ENCODE assay signal across 25 mouse cellular contexts in genomic region chr10:13596866-13597265, GRCm38 (mm10). TPM values are rescaled to one million over a fixed set of nuclear protein-coding genes. Genes with fewer than 3 reads are reported as not detected.
DNase-seq lines count a peak whose midpoint lies in the region; ATAC-seq lines count a peak whose summit lies in the region.
"Had no signal": no experiment of that assay in that cellular context is flagged by ENCODE, and none has a peak within 500 bp of the region (broad histone marks: within the 10 kb centered on the region; RNA-seq: fewer than 3 reads in every experiment).

No protein-coding gene starts in this region.

- WGBS in kidney, embryonic 15.5 days = 43% methylated on average over 9 of the region's 9 CpGs

- ATAC-seq in frontal cortex, adult (ENCODE audit: low TSS enrichment) = peak; percentile 38; the same call in 1 of the 2 replicates
- ATAC-seq in kidney, embryonic 15.5 days (replicated peaks; ENCODE audit: low FRiP score) = no peak; the same call in 1 of the 2 replicates
- ATAC-seq in megakaryocyte, adult 5-6 weeks (ENCODE audit: poor library complexity, severe bottlenecking) = no peak
- ATAC-seq: activated CD4-positive, CD25-positive, alpha-beta regulatory T cell, adult 4 months; forebrain, embryonic 14.5 days; inflammation-experienced regulatory T-cells, adult 6 months had no signal

- H3K9ac ChIP-seq in kidney, embryonic 15.5 days = no peak overlapping the region
- H3K9ac ChIP-seq: embryonic facial prominence, embryonic 12.5 days; embryonic facial prominence, embryonic 15.5 days; forebrain, postnatal 0 days; heart, embryonic 13.5 days; hindbrain, embryonic 14.5 days had no signal

- no peaks in the 10 kb centered on the region; the same call in 1 of the 2 replicates for H3K9me3 ChIP-seq in kidney, embryonic 15.5 days (replicated peaks)
- H3K9me3 ChIP-seq: embryonic facial prominence, embryonic 12.5 days; embryonic facial prominence, embryonic 15.5 days had no signal

- no peak overlapping the region for H3K27ac ChIP-seq in kidney, embryonic 15.5 days
- H3K27ac ChIP-seq: embryonic facial prominence, embryonic 12.5 days; embryonic facial prominence, embryonic 15.5 days; heart, adult 2 months; heart, embryonic 10.5 days; heart, embryonic 13.5 days; hindbrain, embryonic 14.5 days; hindbrain, postnatal 0 days had no signal

- no peaks in the 10 kb centered on the region for H3K36me3 ChIP-seq in kidney, embryonic 15.5 days
- H3K36me3 ChIP-seq: embryonic facial prominence, embryonic 12.5 days; embryonic facial prominence, embryonic 15.5 days; heart, embryonic 10.5 days; heart, embryonic 13.5 days had no signal

- DNase-seq in adrenal gland, adult 2 months = peak; percentile 24
- no peak for DNase-seq in adrenal gland, postnatal 4 days (ENCODE audit: low spot score in 2 of 2)
- DNase-seq in frontal cortex, postnatal 36 days (ENCODE audit: low spot score in 2 of 2) = no peak
- peak; percentile 7 to 25 for DNase-seq in kidney, postnatal 4 days
- peak; percentile 37 for DNase-seq in adrenal gland, postnatal 14 days
- DNase-seq: cerebellum, adult 11 months; cerebellum, adult 2 months; cerebellum, adult 9-11 months; cerebellum, postnatal 25 days; forebrain, postnatal 0 days; gastrocnemius, postnatal 10 days; gastrocnemius, postnatal 36 days; heart, adult 2 months had no signal

- no peak overlapping the region for H3K4me3 ChIP-seq in kidney, embryonic 15.5 days (replicated peaks)
- H3K4me3 ChIP-seq: embryonic facial prominence, embryonic 12.5 days; embryonic facial prominence, embryonic 15.5 days; heart, adult 2 months; heart, embryonic 10.5 days; heart, embryonic 13.5 days had no signal

- H3K4me1 ChIP-seq in kidney, embryonic 15.5 days = peaks cover 5% of the 10 kb centered on the region; the same call in 1 of the 2 replicates
- H3K4me1 ChIP-seq: embryonic facial prominence, embryonic 12.5 days; heart, embryonic 10.5 days; heart, embryonic 13.5 days had no signal

- H3K4me2 ChIP-seq in kidney, embryonic 15.5 days = no peak overlapping the region
- H3K4me2 ChIP-seq: embryonic facial prominence, embryonic 12.5 days; embryonic facial prominence, embryonic 15.5 days; heart, embryonic 13.5 days; hindbrain, embryonic 14.5 days had no signal

- no peaks in the 10 kb centered on the region for H3K27me3 ChIP-seq in kidney, embryonic 15.5 days
- H3K27me3 ChIP-seq: embryonic facial prominence, embryonic 12.5 days; embryonic facial prominence, embryonic 15.5 days; heart, embryonic 13.5 days had no signal

RNA-seq across cellular contexts. Expression of gene Pex3, which starts 43.9 kb away (rescaled TPM):
- total RNA-seq in adrenal gland, adult 2 months (2021) = 10 to 100 TPM; 32.2 to 44.4 TPM
- 7.3 and 9.2 TPM in 2 replicates for polyA plus RNA-seq in adrenal gland, adult 2 months (2012; rRNA removed)
- 10 to 100 TPM; 35.8 to 44.4 TPM for total RNA-seq in adrenal gland, postnatal 4 days (2021)
- 24.8 and 25.5 TPM in 2 replicates for polyA plus RNA-seq in kidney, embryonic 15.5 days (2015; fragmentation: Nextera tagmentation; extraction: Ambion mirVana)
- 50.8 and 51.9 TPM in 2 replicates for total RNA-seq in adrenal gland, postnatal 14 days (2021)
- 38.1 and 38.8 TPM in 2 replicates for total RNA-seq in megakaryocyte, adult 5-6 weeks (2015)
- 23.7 and 25.5 TPM in 2 replicates for total RNA-seq in megakaryocyte, adult 5-6 weeks (2017)

RNA-seq across cellular contexts. Expression of gene Adat2, which starts 44.2 kb away (rescaled TPM):
- 1 to 10 TPM; 3.2 to 4.8 TPM for total RNA-seq in adrenal gland, adult 2 months (2021)
- 1.4 and 1.6 TPM in 2 replicates for polyA plus RNA-seq in adrenal gland, adult 2 months (2012; rRNA removed)
- 1 to 10 TPM; 8.3 to 9.3 TPM for total RNA-seq in adrenal gland, postnatal 4 days (2021)
- 4.7 and 5.4 TPM in 2 replicates for polyA plus RNA-seq in kidney, embryonic 15.5 days (2015; fragmentation: Nextera tagmentation; extraction: Ambion mirVana)
- 4.2 and 4.5 TPM in 2 replicates for total RNA-seq in adrenal gland, postnatal 14 days (2021)
- 4.1 and 5.4 TPM in 2 replicates for total RNA-seq in megakaryocyte, adult 5-6 weeks (2015)
- 1.6 and 2.2 TPM in 2 replicates for total RNA-seq in megakaryocyte, adult 5-6 weeks (2017)

Comparison
In these comparisons a context has a peak if more than half of its experiments do, and no peak if none do; other contexts are left out.
1. DNase-seq: peak in adrenal gland, adult 2 months (single experiment), kidney, postnatal 4 days (2 of 2) and adrenal gland, postnatal 14 days (single experiment); none in adrenal gland, postnatal 4 days (0 of 2) and frontal cortex, postnatal 36 days (0 of 2).